Mouse (Mus musculus): Measurements from ENCODE around the gene Acacb. TPM values are rescaled to one million over a fixed set of nuclear protein-coding genes. Genes with fewer than 3 reads are reported as not detected.

Gene Acacb
- total RNA-seq, 2 experiments from 2014 or later = 101 to 102 TPM

Other genes starting within 250 kb of the Acacb start
- gene Coro1c, start 237.8 kb upstream of the Acacb start, total RNA-seq (2021) = 100 to 1,000 TPM in 1 of 2 experiments, 10 to 100 TPM in 1; 92.4 to 108 TPM
- gene Ssh1, start 152.6 kb upstream of the Acacb start, total RNA-seq (2021) = 10 to 100 TPM; 24.0 to 25.0 TPM
- not detected for gene Dao, start 142.8 kb upstream of the Acacb start, total RNA-seq (2021)
- gene Usp30, start 81.1 kb upstream of the Acacb start, total RNA-seq (2021) = 10 to 100 TPM; 15.9 to 17.8 TPM
- gene Svop, start 55.0 kb upstream of the Acacb start, total RNA-seq (2021) = under 1 TPM in 1 of 2 experiments, not detected in 1; 0.20 TPM
- gene Alkbh2, start 18.3 kb upstream of the Acacb start, total RNA-seq (2021) = 1 to 10 TPM; 4.8 to 6.4 TPM
- 10 to 100 TPM; 34.0 to 40.7 TPM for gene Ung, start 16.1 kb upstream of the Acacb start, total RNA-seq (2021)
- gene Foxn4, start 127.3 kb downstream of the Acacb start, total RNA-seq (2021) = not detected
- gene Myo1h, start 142.6 kb downstream of the Acacb start, total RNA-seq (2021) = under 1 TPM; 0.17 to 0.20 TPM
- 10 to 100 TPM; 76.1 to 80.1 TPM for gene Kctd10, start 234.0 kb downstream of the Acacb start, total RNA-seq (2021)
- 10 to 100 TPM; 74.3 to 76.3 TPM for gene Ube3b, start 234.1 kb downstream of the Acacb start, total RNA-seq (2021)

All from heart, postnatal 4 days (tissue).